Mouse (Mus musculus) lung, postnatal 0 days (tissue): ENCODE measurements around the gene Msl1. TPM values are rescaled to one million over a fixed set of nuclear protein-coding genes. Genes with fewer than 3 reads are reported as not detected.

ENCODE experiments used
- ATAC-seq: fragments of 200-750 bp; cut with Nextera tagmentation; 2 replicates; pipeline ENCODE4 v1.8.0; 2017; ENCODE audit warnings: moderate library complexity
- DNase-seq: peaks from one replicate; pipeline ENCODE4 v3.0.0-alpha.2; 2016; ENCODE audit warnings: low spot score
- H3K27ac ChIP-seq: fragments of 300-500 bp; sonication (generic); 2 replicates; pipeline ENCODE4 v1.5.1; 2014; ENCODE audit warnings: antibody characterized with exemption, mild to moderate bottlenecking, low read length, mixed read lengths
- H3K27me3 ChIP-seq: fragments of 300-500 bp; sonication (generic); replicated peaks from 2 replicates; pipeline ENCODE4 v1.6.1; 2014; ENCODE audit warnings: low read length, mixed read lengths; ENCODE audit not compliant: insufficient read depth
- H3K36me3 ChIP-seq: fragments of 300-500 bp; sonication (generic); 2 replicates; pipeline ENCODE4 v1.6.1; 2014; ENCODE audit warnings: low read length, mixed read lengths; ENCODE audit not compliant: insufficient read depth
- H3K4me1 ChIP-seq: fragments of 300-500 bp; sonication (generic); 2 replicates; pipeline ENCODE4 v1.6.1; 2014; ENCODE audit warnings: antibody characterized with exemption, low read depth, low read length, mixed read lengths; ENCODE audit not compliant: insufficient read depth
- H3K4me2 ChIP-seq: fragments of 300-500 bp; sonication (generic); replicated peaks from 2 replicates; pipeline ENCODE4 v1.6.1; 2014; ENCODE audit warnings: low read depth, mild to moderate bottlenecking, low read length, moderate library complexity, mixed read lengths
- H3K4me3 ChIP-seq: fragments of 300-500 bp; sonication (generic); 2 replicates; pipeline ENCODE4 v1.5.1; 2014; ENCODE audit warnings: low read depth, low read length
- H3K9ac ChIP-seq: fragments of 300-500 bp; sonication (generic); replicated peaks from 2 replicates; pipeline ENCODE4 v1.6.1; 2014; ENCODE audit warnings: low read depth, mild to moderate bottlenecking
- H3K9me3 ChIP-seq: fragments of 300-500 bp; sonication (generic); 2 replicates; pipeline ENCODE4 v1.6.1; 2016; ENCODE audit warnings: low read length, mixed read lengths
- CTCF ChIP-seq: IDR thresholded peaks from 2 replicates; pipeline ENCODE4 v1.5.1; 2016; ENCODE audit warnings: antibody characterized with exemption, mild to moderate bottlenecking
- EP300 ChIP-seq: IDR thresholded peaks from 2 replicates; pipeline ENCODE4 v1.6.1; 2016; ENCODE audit warnings: antibody characterized with exemption, mild to moderate bottlenecking, control low read depth
- WGBS: fragments of 180-500 bp; shearing (Covaris S2); extraction: QIAGEN DNeasy Blood & Tissue Kit; methylation state at CpG from one replicate; pipeline ENCODE4 v1.1.7; 2014; 5-methylcytosine and 5-hydroxymethylcytosine counted together
- polyA plus RNA-seq: library from polyadenylated mRNA; unstranded; fragments of >200 nt; fragmentation: Nextera tagmentation; extraction: Ambion mirVana; gene quantifications from 2 replicates; pipeline ENCODE4 v1.2.1, GENCODE M21; 2015

The Msl1 gene
- polyA plus RNA-seq, 1 experiment from 2014 or later, result 16.3 TPM

GRCm38 (mm10) chr11:98850100-98851093 is 55.1 kb downstream of the Msl1 start:
- TF ChIP-seq CTCF (no peak), EP300 (no peak)
- no peaks in the 10 kb centered on the region for H3K9me3 ChIP-seq
- H3K4me1 ChIP-seq, result no peaks in the 10 kb centered on the region; the same call in 1 of the 2 replicates
- ATAC-seq, result no peak
- no peak overlapping the region for H3K27ac ChIP-seq
- no peak for DNase-seq
- no peak overlapping the region for H3K9ac ChIP-seq
- no peaks in the 10 kb centered on the region for H3K36me3 ChIP-seq
- WGBS, result 47% methylated on average over 26 of the region's 26 CpGs
- no peak overlapping the region for H3K4me3 ChIP-seq
- H3K4me2 ChIP-seq, result peak overlapping the region; percentile 19; the same call in 1 of the 2 replicates
- no peaks in the 10 kb centered on the region for H3K27me3 ChIP-seq

GRCm38 (mm10) chr11:98854116-98854515 is 58.8 kb downstream of the Msl1 start:
- Histone ChIP-seq H3K4me3 (no peak overlapping the region), H3K36me3 (no peaks in the 10 kb centered on the region), H3K27ac (no peak overlapping the region), H3K27me3 (no peaks in the 10 kb centered on the region), H3K9ac (no peak overlapping the region), H3K4me2 (no peak overlapping the region), H3K9me3 (no peaks in the 10 kb centered on the region), H3K4me1 (no peaks in the 10 kb centered on the region; the same call in 1 of the 2 replicates)
- TF ChIP-seq EP300 (no peak), CTCF (no peak)
- ATAC-seq, result no peak
- 75% methylated on average over 8 of the region's 8 CpGs for WGBS
- no peak for DNase-seq

- 61% methylated on average over 2 of the region's 2 CpGs for WGBS
- Histone ChIP-seq H3K4me3 (no peak overlapping the region), H3K36me3 (no peaks in the 10 kb centered on the region), H3K27me3 (no peaks in the 10 kb centered on the region), H3K4me2 (no peak overlapping the region), H3K4me1 (no peaks in the 10 kb centered on the region; the same call in 1 of the 2 replicates), H3K9ac (no peak overlapping the region), H3K9me3 (no peaks in the 10 kb centered on the region), H3K27ac (no peak overlapping the region)
- ATAC-seq, result no peak
- TF ChIP-seq EP300 (no peak), CTCF (no peak)
- DNase-seq, result no peak
Measured at GRCm38 (mm10) chr11:98854659-98855058, 59.3 kb downstream of the Msl1 start.

Other genes with a start within 250 kb of the Msl1 start
- gene Ikzf3, start 249.5 kb upstream of the Msl1 start, polyA plus RNA-seq, result 0.20 and 0.43 TPM in 2 replicates
- 0.10 and 0.21 TPM in 2 replicates for gene Zpbp2, start 244.4 kb upstream of the Msl1 start, polyA plus RNA-seq
- 43.7 and 45.3 TPM in 2 replicates for gene Ormdl3, start 208.1 kb upstream of the Msl1 start, polyA plus RNA-seq
- gene Lrrc3c, start 197.2 kb upstream of the Msl1 start, polyA plus RNA-seq, result not detected in 2 replicates
- gene Gm12355, start 169.9 kb upstream of the Msl1 start, polyA plus RNA-seq, result 0.14 and 0.70 TPM in 2 replicates
- gene Gsdma3, start 169.2 kb upstream of the Msl1 start, polyA plus RNA-seq, result not detected in 2 replicates
- not detected in 2 replicates for gene Gsdma2, start 148.8 kb upstream of the Msl1 start, polyA plus RNA-seq
- gene Gsdma, start 131.2 kb upstream of the Msl1 start, polyA plus RNA-seq, result not detected in 2 replicates
- 105 and 107 TPM in 2 replicates for gene Psmd3, start 113.0 kb upstream of the Msl1 start, polyA plus RNA-seq
- gene Csf3, start 94.3 kb upstream of the Msl1 start, polyA plus RNA-seq, result 0.19 TPM in 1 of 2 replicates, not detected in the other
- 19.9 and 20.6 TPM in 2 replicates for gene Med24, start 66.1 kb upstream of the Msl1 start, polyA plus RNA-seq
- 38.1 and 40.5 TPM in 2 replicates for gene Thra, start 54.9 kb upstream of the Msl1 start, polyA plus RNA-seq
- gene Nr1d1, start 20.2 kb upstream of the Msl1 start, polyA plus RNA-seq, result 6.9 and 8.9 TPM in 2 replicates
- 22.7 and 22.9 TPM in 2 replicates for gene Casc3, start 9.4 kb downstream of the Msl1 start, polyA plus RNA-seq
- 1.1 and 1.5 TPM in 2 replicates for gene Rapgefl1, start 41.3 kb downstream of the Msl1 start, polyA plus RNA-seq
- gene Wipf2, start 68.1 kb downstream of the Msl1 start, polyA plus RNA-seq, result 4.0 and 4.1 TPM in 2 replicates
- 2.5 and 2.6 TPM in 2 replicates for gene Cdc6, start 112.3 kb downstream of the Msl1 start, polyA plus RNA-seq
- 26.2 and 28.8 TPM in 2 replicates for gene Rara, start 132.3 kb downstream of the Msl1 start, polyA plus RNA-seq
- 0.56 and 1.0 TPM in 2 replicates for gene Gjd3, start 187.5 kb downstream of the Msl1 start, polyA plus RNA-seq
- 11.1 and 16.9 TPM in 2 replicates for gene Top2a, start 228.7 kb downstream of the Msl1 start, polyA plus RNA-seq
- gene Igfbp4, start 245.7 kb downstream of the Msl1 start, polyA plus RNA-seq, result 416 and 433 TPM in 2 replicates